Mouse (Mus musculus): ENCODE results near the gene Itgax.

The Itgax gene

GRCm38 (mm10) chr7:128128741-128129720, at the start of gene Itgax:
Gene Itgax (plus strand): TSS chr7:128129547.
- no peak for DNase-seq (ENCODE audit: low spot score)

- DNase-seq (ENCODE audit: low spot score), result no peak
These were observed 49.3 kb upstream of the Itgax start for GRCm38 (mm10) chr7:128080012-128080411.

GRCm38 (mm10) chr7:128089141-128089540, 40.2 kb upstream of the Itgax start:
- DNase-seq (ENCODE audit: low spot score), result no peak

GRCm38 (mm10) chr7:128098135-128098534, 31.2 kb upstream of the Itgax start:
- DNase-seq (ENCODE audit: low spot score), result no peak

GRCm38 (mm10) chr7:128100742-128101357, 28.5 kb upstream of the Itgax start:
- no peak for DNase-seq (ENCODE audit: low spot score)

- no peak for DNase-seq (ENCODE audit: low spot score)
These were observed 24.1 kb upstream of the Itgax start for GRCm38 (mm10) chr7:128105246-128105645.

GRCm38 (mm10) chr7:128107462-128107861, 21.9 kb upstream of the Itgax start:
- DNase-seq (ENCODE audit: low spot score), result no peak

DNA sequence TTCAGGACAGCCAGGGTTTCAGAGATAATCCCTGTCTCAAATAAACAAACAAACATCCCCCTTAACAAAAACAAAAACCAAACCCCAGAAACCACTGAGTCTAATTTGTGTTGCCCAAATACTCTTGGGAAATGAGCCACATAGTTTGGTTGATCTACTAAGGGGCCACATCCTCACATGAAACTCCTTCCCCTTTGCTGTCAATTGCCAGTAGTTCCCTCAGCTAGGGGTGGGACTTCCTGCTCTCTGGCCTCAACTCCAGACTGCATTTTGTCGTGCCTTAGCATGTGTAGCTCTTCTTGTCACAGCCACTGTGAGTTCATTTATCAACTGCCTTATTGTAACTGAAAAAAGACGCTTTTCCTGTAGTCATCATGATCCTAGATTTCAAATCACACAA, 19.0 kb upstream of the Itgax start:
- no peak for DNase-seq (ENCODE audit: low spot score)

GRCm38 (mm10) chr7:128112131-128112530, 17.2 kb upstream of the Itgax start:
- DNase-seq (ENCODE audit: low spot score), result no peak

DNA sequence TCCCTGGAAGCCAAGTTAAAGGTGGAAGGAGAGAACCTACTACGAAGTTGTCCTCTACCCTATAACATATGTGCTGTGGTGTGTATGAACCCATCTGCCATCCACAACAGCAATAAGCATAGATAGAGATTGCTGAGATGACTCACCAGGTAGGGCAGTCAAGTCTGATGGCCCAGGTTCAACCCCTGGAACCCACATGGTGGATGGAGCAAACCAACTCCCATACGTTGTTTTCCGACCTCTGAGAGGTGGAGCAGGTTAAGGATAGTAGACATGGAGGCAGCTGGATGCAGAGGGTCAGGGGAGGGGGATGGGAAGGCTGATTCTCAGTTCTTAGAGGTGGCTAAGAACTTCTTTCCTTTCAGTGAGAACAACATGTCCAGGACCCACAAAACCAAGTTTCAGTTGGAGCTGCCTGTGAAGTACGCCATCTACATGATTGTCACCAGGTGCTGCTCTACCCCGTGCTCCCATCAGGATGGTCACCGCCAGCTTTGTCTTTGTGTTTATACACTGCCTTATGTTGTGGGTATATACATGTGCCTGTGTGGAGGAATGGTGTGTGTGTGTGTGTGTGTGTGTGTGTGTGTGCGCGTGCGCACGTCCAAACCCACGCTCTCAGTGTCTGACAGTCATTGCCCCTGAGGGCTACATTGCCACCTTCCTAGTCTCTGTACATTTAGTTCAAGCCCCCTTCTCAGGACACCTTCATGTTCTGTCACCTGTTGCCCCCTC, 14.8 kb upstream of the Itgax start:
- no peak for DNase-seq (ENCODE audit: low spot score)

DNA sequence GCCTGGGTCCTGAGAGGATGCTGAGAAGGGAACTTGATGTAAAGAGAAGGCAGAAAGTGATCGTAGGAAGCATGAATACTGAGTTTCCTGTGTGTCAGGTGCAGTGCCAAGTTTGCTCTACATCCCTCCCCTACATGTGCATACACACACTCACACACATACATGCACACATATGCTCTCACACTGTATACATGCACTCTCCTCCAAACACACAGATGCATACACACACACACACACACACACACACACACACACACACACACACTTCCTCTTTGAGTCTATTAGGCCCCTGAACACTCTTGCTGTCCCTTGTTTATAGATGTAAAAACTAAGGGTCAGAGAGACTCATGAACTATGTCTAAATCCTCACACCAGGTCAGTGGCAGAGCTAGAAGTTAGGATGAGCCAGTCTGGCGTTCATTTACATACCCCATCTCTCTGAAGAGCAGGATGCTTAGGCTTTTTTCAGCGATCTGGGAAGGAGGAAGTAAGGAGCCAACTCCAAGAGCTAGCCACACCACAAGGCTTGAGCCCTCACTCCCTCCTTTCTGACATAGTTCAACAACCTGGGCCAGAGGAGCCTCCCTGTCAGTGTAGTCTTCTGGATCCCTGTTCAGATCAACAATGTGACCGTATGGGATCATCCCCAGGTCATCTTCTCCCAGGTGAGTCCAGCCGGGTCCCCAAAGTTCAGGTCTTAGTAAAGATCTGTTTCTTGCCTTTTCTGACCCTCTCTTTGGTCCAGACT, 14.0 kb upstream of the Itgax start:
- no peak for DNase-seq (ENCODE audit: low spot score)

- no peak for DNase-seq (ENCODE audit: low spot score)
These were observed 13.0 kb upstream of the Itgax start for GRCm38 (mm10) chr7:128116396-128116795.

DNA sequence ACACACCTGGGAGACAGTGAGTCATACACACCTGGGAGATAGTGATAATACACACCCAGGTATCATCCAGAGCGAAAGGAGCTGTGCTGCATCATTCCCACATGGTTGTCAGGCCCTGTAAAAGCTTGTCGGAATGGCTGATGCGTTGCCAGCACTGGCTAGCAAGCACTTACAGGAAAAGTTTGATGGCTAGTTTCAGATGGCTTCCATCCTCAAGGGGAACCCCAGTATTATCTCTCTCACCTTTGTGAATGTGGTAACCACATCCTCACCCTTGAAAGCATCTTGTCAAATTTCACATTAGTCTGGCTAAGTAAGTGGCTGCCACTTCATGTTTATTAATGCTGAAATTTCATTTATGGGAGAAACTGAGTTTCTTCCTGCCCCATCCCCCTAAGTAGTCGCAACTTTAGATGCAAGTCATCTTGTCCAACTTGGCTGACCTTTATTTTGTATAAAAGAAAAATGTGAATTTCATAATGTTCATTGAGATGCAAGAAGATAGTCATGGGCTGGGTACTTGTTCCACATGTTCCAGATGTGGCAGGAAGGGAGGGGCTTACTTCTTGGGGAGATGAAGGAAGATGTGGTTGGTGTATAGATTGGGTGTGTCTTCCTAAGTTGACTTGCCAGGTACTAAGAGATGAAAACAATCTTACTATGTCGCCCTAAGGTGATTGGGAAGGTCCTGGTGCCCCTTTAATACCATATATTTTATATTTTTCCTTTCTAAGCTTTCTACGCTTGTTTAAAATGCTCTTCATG, 9.4 kb upstream of the Itgax start:
- DNase-seq (ENCODE audit: low spot score), result no peak

- DNase-seq (ENCODE audit: low spot score), result no peak
These were observed 2.8 kb downstream of the Itgax start for GRCm38 (mm10) chr7:128132148-128132547.

- no peak for DNase-seq (ENCODE audit: low spot score)
These were observed 4.2 kb downstream of the Itgax start for GRCm38 (mm10) chr7:128133596-128133995.

DNA sequence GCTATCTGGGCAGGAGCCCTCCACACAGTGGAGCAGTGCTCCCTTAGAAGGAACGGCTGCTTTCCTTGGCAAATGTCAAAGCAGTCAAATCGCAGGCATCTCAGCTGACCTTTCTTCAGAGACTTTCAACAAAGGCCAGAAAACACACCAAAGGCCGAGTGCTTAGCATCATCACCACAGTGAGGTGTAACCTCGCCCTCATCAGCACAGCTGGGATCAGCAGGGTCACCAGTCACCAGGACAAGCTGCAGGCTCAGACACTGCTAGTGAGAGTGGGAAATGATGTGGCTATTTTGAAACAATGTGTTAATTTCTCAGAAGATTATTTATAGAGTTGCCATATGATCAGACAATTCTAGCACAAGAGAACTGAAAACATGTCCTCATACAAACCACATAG, 7.6 kb downstream of the Itgax start:
- DNase-seq (ENCODE audit: low spot score), result no peak

- no peak for DNase-seq (ENCODE audit: low spot score)
These were observed 10.3 kb downstream of the Itgax start for GRCm38 (mm10) chr7:128139611-128140010.

DNA sequence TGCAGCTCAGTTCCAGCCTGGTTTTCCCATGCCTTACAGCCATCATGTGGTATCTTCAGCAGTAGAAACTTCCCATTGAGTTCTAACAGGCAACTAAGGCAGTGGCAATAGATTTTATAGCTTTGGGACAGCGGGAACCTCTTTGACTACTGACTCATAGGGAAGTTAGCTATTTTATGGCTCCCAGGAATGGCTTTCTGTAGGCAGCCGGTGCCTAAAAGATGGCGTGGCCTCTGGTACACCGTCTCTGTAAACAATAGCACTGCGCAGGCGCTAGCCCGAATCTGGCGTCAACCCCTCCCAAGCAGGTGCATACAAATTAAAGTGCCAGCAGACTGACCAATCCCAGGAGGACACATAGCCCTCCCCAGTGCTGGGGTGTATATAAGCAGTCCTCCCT, 21.6 kb downstream of the Itgax start:
- no peak for DNase-seq (ENCODE audit: low spot score)

GRCm38 (mm10) chr7:128154076-128154475, 24.7 kb downstream of the Itgax start, which contains the start of gene Itgad:
Gene Itgad (plus strand): TSS chr7:128154376.
- DNase-seq (ENCODE audit: low spot score), result no peak

GRCm38 (mm10) chr7:128154924-128155323, 25.6 kb downstream of the Itgax start:
- DNase-seq (ENCODE audit: low spot score), result no peak
